Mouse (Mus musculus): ENCODE measurements around the gene Shank2. TPM values are rescaled to one million over a fixed set of nuclear protein-coding genes. Genes with fewer than 3 reads are reported as not detected.

The Shank2 gene
- polyA plus RNA-seq, 1 experiment from 2014 or later: 0.60 TPM

GRCm38 (mm10) chr7:144074718-144075117 is 73.0 kb downstream of the Shank2 start:
- Histone ChIP-seq H3K36me3 (no peaks in the 10 kb centered on the region), H3K27me3 (no peaks in the 10 kb centered on the region), H3K27ac (no peak overlapping the region), H3K4me2 (no peak overlapping the region), H3K9me3 (no peaks in the 10 kb centered on the region), H3K4me3 (replicated peaks) (no peak overlapping the region), H3K4me1 (replicated peaks) (no peaks in the 10 kb centered on the region), H3K9ac (replicated peaks) (no peak overlapping the region)
- ATAC-seq (ENCODE audit: insufficient number of reproducible peaks, insufficient read depth, low FRiP score, low TSS enrichment, low read depth): no peak
- WGBS: 21% methylated on average over 3 of the region's 3 CpGs

- Histone ChIP-seq H3K9ac (replicated peaks) (no peak overlapping the region), H3K9me3 (no peaks in the 10 kb centered on the region), H3K27ac (no peak overlapping the region), H3K4me2 (no peak overlapping the region), H3K4me1 (replicated peaks) (no peaks in the 10 kb centered on the region), H3K4me3 (replicated peaks) (no peak overlapping the region), H3K36me3 (no peaks in the 10 kb centered on the region), H3K27me3 (no peaks in the 10 kb centered on the region)
- WGBS: 70% methylated on average over 1 of the region's 1 CpGs
- ATAC-seq (ENCODE audit: insufficient number of reproducible peaks, insufficient read depth, low FRiP score, low TSS enrichment, low read depth): no peak
Observed at GRCm38 (mm10) chr7:144078661-144079060, 76.9 kb downstream of the Shank2 start.

- Histone ChIP-seq H3K4me3 (replicated peaks) (no peak overlapping the region), H3K27me3 (no peaks in the 10 kb centered on the region), H3K9ac (replicated peaks) (no peak overlapping the region), H3K4me2 (no peak overlapping the region), H3K27ac (no peak overlapping the region), H3K9me3 (no peaks in the 10 kb centered on the region), H3K36me3 (no peaks in the 10 kb centered on the region), H3K4me1 (replicated peaks) (no peaks in the 10 kb centered on the region)
- WGBS: 96% methylated on average over 1 of the region's 1 CpGs
- no peak for ATAC-seq (ENCODE audit: insufficient number of reproducible peaks, insufficient read depth, low FRiP score, low TSS enrichment, low read depth)
Observed at GRCm38 (mm10) chr7:144079861-144080260, 78.1 kb downstream of the Shank2 start.

- H3K9me3 ChIP-seq: no peaks in the 10 kb centered on the region
- H3K4me2 ChIP-seq: no peak overlapping the region
- WGBS: 88% methylated on average over 1 of the region's 1 CpGs
- H3K4me1 ChIP-seq (replicated peaks): no peaks in the 10 kb centered on the region
- ATAC-seq (ENCODE audit: insufficient number of reproducible peaks, insufficient read depth, low FRiP score, low TSS enrichment, low read depth): no peak
- no peaks in the 10 kb centered on the region for H3K36me3 ChIP-seq
- no peak overlapping the region for H3K27ac ChIP-seq
- no peak overlapping the region for H3K4me3 ChIP-seq (replicated peaks)
- H3K9ac ChIP-seq (replicated peaks): no peak overlapping the region
- H3K27me3 ChIP-seq: no peaks in the 10 kb centered on the region
Observed at GRCm38 (mm10) chr7:144081448-144081847, 79.7 kb downstream of the Shank2 start.

GRCm38 (mm10) chr7:144081963-144082362 is 80.2 kb downstream of the Shank2 start:
- no peaks in the 10 kb centered on the region for H3K36me3 ChIP-seq
- H3K4me2 ChIP-seq: no peak overlapping the region
- H3K9ac ChIP-seq (replicated peaks): no peak overlapping the region
- no peak for ATAC-seq (ENCODE audit: insufficient number of reproducible peaks, insufficient read depth, low FRiP score, low TSS enrichment, low read depth)
- no peaks in the 10 kb centered on the region for H3K4me1 ChIP-seq (replicated peaks)
- H3K27me3 ChIP-seq: no peaks in the 10 kb centered on the region
- H3K9me3 ChIP-seq: no peaks in the 10 kb centered on the region
- H3K4me3 ChIP-seq (replicated peaks): no peak overlapping the region
- 83% methylated on average over 2 of the region's 2 CpGs for WGBS
- H3K27ac ChIP-seq: no peak overlapping the region

GRCm38 (mm10) chr7:144087277-144087676 is 85.5 kb downstream of the Shank2 start:
- WGBS: 85% methylated on average over 2 of the region's 2 CpGs
- Histone ChIP-seq H3K4me1 (replicated peaks) (no peaks in the 10 kb centered on the region), H3K36me3 (no peaks in the 10 kb centered on the region), H3K9ac (replicated peaks) (no peak overlapping the region), H3K27ac (no peak overlapping the region), H3K4me3 (replicated peaks) (no peak overlapping the region), H3K27me3 (0 out of 2 replicates have a peak, but pooled peaks cover 2% of the 10 kb centered on the region), H3K4me2 (no peak overlapping the region), H3K9me3 (no peaks in the 10 kb centered on the region)
- ATAC-seq (ENCODE audit: insufficient number of reproducible peaks, insufficient read depth, low FRiP score, low TSS enrichment, low read depth): no peak

GRCm38 (mm10) chr7:144094132-144094531 is 92.4 kb downstream of the Shank2 start:
- no peak for ATAC-seq (ENCODE audit: insufficient number of reproducible peaks, insufficient read depth, low FRiP score, low TSS enrichment, low read depth)
- Histone ChIP-seq H3K27ac (no peak overlapping the region), H3K4me1 (replicated peaks) (no peaks in the 10 kb centered on the region), H3K27me3 (0 out of 2 replicates have a peak, but pooled peaks cover 2% of the 10 kb centered on the region), H3K9ac (replicated peaks) (no peak overlapping the region), H3K4me3 (replicated peaks) (no peak overlapping the region), H3K4me2 (no peak overlapping the region), H3K36me3 (no peaks in the 10 kb centered on the region), H3K9me3 (no peaks in the 10 kb centered on the region)
- 88% methylated on average over 12 of the region's 12 CpGs for WGBS

- Histone ChIP-seq H3K36me3 (no peaks in the 10 kb centered on the region), H3K4me2 (no peak overlapping the region), H3K9ac (replicated peaks) (no peak overlapping the region), H3K27me3 (no peaks in the 10 kb centered on the region; the same call in 1 of the 2 replicates), H3K4me1 (replicated peaks) (no peaks in the 10 kb centered on the region), H3K27ac (no peak overlapping the region), H3K4me3 (replicated peaks) (no peak overlapping the region), H3K9me3 (no peaks in the 10 kb centered on the region)
- ATAC-seq (ENCODE audit: insufficient number of reproducible peaks, insufficient read depth, low FRiP score, low TSS enrichment, low read depth): no peak
- 10% methylated on average over 2 of the region's 2 CpGs for WGBS
Observed at GRCm38 (mm10) chr7:144097314-144097713, 95.6 kb downstream of the Shank2 start.

GRCm38 (mm10) chr7:144102222-144102980 is 100.7 kb downstream of the Shank2 start:
- Histone ChIP-seq H3K4me3 (replicated peaks) (no peak overlapping the region), H3K27me3 (no peaks in the 10 kb centered on the region; the same call in 1 of the 2 replicates), H3K4me1 (replicated peaks) (no peaks in the 10 kb centered on the region), H3K4me2 (no peak overlapping the region), H3K9ac (replicated peaks) (no peak overlapping the region; the same call in 1 of the 2 replicates), H3K36me3 (no peaks in the 10 kb centered on the region), H3K27ac (no peak overlapping the region), H3K9me3 (no peaks in the 10 kb centered on the region)
- no peak for ATAC-seq (ENCODE audit: insufficient number of reproducible peaks, insufficient read depth, low FRiP score, low TSS enrichment, low read depth)
- 41% methylated on average over 4 of the region's 4 CpGs for WGBS

- no peak for ATAC-seq (ENCODE audit: insufficient number of reproducible peaks, insufficient read depth, low FRiP score, low TSS enrichment, low read depth)
- no peaks in the 10 kb centered on the region; the same call in 1 of the 2 replicates for H3K27me3 ChIP-seq
- WGBS: 56% methylated on average over 1 of the region's 1 CpGs
Observed at GRCm38 (mm10) chr7:144105952-144106351, 104.2 kb downstream of the Shank2 start.

GRCm38 (mm10) chr7:144106352-144107011 is 104.8 kb downstream of the Shank2 start:
- H3K4me3 ChIP-seq (replicated peaks): no peak overlapping the region
- no peak overlapping the region for H3K4me2 ChIP-seq
- 43% methylated on average over 9 of the region's 9 CpGs for WGBS
- H3K27ac ChIP-seq: no peak overlapping the region
- no peaks in the 10 kb centered on the region; the same call in 1 of the 2 replicates for H3K27me3 ChIP-seq
- no peaks in the 10 kb centered on the region for H3K4me1 ChIP-seq (replicated peaks)
- ATAC-seq (ENCODE audit: insufficient number of reproducible peaks, insufficient read depth, low FRiP score, low TSS enrichment, low read depth): no peak
- H3K9ac ChIP-seq (replicated peaks): no peak overlapping the region
- H3K36me3 ChIP-seq: no peaks in the 10 kb centered on the region
- no peaks in the 10 kb centered on the region for H3K9me3 ChIP-seq

More at GRCm38 (mm10) chr7:144105952-144106351, 104.2 kb downstream of the Shank2 start:
- Histone ChIP-seq H3K4me1 (replicated peaks) (no peaks in the 10 kb centered on the region), H3K27ac (no peak overlapping the region), H3K36me3 (no peaks in the 10 kb centered on the region), H3K4me2 (no peak overlapping the region), H3K4me3 (replicated peaks) (no peak overlapping the region), H3K9me3 (no peaks in the 10 kb centered on the region), H3K9ac (replicated peaks) (no peak overlapping the region)
